Mouse (Mus musculus) lung, embryonic 16.5 days (tissue): ENCODE measurements around the gene Nup62cl. TPM values are rescaled to one million over a fixed set of nuclear protein-coding genes. Genes with fewer than 3 reads are reported as not detected.

Experiments
- polyA plus RNA-seq: library from polyadenylated mRNA; unstranded; fragments of >200 nt; fragmentation: Nextera tagmentation; extraction: Ambion mirVana; gene quantifications from 2 replicates; pipeline ENCODE4 v1.2.1, GENCODE M21; 2015

Nup62cl gene
- polyA plus RNA-seq, 1 experiment from 2014 or later, result 3.1 TPM

Other genes starting within 250 kb of the Nup62cl start
- 13.6 and 13.9 TPM in 2 replicates for gene Morc4, start 191.0 kb downstream of the Nup62cl start, polyA plus RNA-seq
- 4.0 and 5.0 TPM in 2 replicates for gene Rbm41, start 64.1 kb downstream of the Nup62cl start, polyA plus RNA-seq
- 0.10 and 0.41 TPM in 2 replicates for gene Pih1h3b, start 167 bp upstream of the Nup62cl start, polyA plus RNA-seq